Mouse (Mus musculus) spleen, adult 18-20 months (tissue): ENCODE data around the gene Sorl1.

Experiments
- DNase-seq, 2 experiments: peaks; one replicate each; pipeline ENCODE4 v3.0.0; 2022; ENCODE audit warnings: mixed read lengths in 2 of 2

The Sorl1 gene

DNA sequence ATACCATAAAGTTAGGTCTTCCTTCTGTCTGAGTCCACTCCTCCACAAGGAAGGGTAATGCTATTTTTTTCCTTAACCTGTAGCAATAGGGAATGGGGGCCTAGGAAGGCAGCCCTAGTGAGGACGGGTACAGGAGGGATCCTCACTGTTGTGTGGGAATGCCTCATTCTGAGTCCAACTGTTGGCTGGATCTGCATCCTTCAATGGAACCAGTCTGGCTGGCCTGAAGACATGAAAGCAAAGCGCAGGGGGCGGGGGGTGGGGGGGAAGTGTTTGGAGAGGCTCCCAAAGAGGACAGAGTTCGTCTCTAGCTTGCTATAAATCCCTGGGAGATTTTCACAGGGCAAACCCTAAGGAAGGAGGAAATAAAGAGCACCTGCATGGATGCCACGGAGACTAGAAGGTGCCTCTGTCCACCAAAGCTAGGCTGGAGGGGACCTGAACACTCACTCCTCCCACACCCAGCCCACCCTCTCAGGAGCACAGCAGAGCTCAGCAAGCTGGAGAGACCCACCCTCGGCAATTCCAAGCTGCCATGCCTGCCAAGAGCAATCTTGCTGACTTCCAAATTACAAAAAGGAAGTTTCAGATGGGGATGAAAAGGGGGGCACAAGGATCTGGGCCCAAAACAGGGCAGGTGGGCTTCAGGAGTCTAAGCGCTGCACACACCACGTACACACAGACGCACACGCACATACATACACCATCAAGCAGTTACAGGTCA lies 2.3 kb downstream of the Sorl1 start:
- no peak for DNase-seq

GRCm38 (mm10) chr9:42116418-42117056 lies 7.6 kb downstream of the Sorl1 start:
- DNase-seq: no peak

GRCm38 (mm10) chr9:42115078-42115477 lies 9.0 kb downstream of the Sorl1 start:
- no peak for DNase-seq

DNA sequence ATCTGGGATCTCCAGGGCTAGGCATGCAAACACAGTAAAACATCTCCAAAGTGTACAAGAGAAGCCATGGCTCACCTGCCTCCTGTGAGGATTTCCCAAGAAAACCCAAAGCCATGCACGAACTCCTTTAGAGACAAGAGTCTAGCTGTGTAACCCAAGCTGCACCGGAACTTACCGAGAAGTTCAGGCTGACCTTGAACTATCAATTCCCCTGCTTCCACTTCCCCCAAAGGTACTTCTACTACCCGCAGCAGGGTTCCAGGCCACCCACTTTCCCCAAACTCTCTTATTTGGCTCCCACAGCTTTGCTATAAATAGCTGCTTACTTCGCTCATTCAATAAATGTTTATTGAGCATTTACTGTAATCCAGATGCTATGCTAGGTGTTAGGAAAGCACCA lies 10.8 kb downstream of the Sorl1 start:
- no peak for DNase-seq

- no peak for DNase-seq
These were observed 11.4 kb downstream of the Sorl1 start for GRCm38 (mm10) chr9:42112691-42113090.

- no peak for DNase-seq
These were observed 12.8 kb downstream of the Sorl1 start for GRCm38 (mm10) chr9:42111256-42111655.

- no peak for DNase-seq
These were observed 14.2 kb downstream of the Sorl1 start for GRCm38 (mm10) chr9:42109837-42110451.

DNA sequence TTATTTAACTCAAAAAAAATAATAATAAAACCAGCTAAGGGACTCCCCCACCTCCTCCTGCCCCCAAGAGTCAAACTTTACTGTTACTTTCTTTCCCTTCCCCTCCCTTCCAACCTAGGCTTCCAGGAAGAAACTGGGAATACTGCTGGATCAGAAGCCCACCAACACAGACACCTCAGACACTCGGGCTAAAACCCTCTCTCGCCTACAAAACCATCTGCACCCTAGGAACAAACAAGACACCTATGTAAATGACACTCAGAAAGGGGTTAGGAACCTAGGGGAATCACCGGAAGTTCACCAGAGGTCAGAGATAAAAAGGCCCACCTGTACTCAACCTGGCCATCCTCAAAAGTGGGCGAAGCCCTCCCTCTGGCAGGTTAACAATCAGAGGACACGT lies 15.0 kb downstream of the Sorl1 start:
- DNase-seq: no peak

DNA sequence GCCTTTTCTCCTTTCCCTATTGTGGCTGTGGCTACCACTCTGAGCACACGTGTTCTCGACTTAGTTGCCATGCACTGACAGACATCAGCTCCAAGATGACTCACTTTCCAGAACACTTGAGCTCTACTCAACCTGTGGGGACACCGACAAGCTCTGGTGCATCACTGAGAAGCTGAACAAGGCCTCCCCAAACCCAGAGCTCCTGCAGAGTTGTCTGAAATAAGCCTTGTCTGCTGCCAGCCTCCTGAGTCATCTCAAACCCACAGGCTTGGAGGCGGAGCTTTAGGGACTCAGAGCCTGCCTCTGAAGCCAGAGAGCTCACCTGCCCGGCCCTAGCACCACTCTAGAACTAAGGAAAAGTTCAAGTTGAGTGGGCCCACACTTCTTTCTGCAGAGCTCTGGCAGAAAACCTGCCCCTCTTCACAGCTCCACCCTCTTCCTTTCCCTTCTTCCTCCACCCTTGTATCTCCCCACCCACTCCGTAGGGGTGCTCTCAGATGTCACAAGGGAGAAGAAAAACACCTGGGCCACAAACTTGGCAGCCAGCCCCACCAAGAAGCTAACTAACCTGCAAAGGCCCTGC lies 15.6 kb downstream of the Sorl1 start:
- DNase-seq: peak; percentile 54 to 60

- no peak for DNase-seq
These were observed 17.0 kb downstream of the Sorl1 start for GRCm38 (mm10) chr9:42107062-42107461.

GRCm38 (mm10) chr9:42106305-42106704 lies 17.8 kb downstream of the Sorl1 start:
- DNase-seq: no peak

- DNase-seq: no peak
These were observed 20.6 kb downstream of the Sorl1 start for GRCm38 (mm10) chr9:42103546-42103945.

GRCm38 (mm10) chr9:42102013-42102412 lies 22.1 kb downstream of the Sorl1 start:
- DNase-seq: no peak

DNA sequence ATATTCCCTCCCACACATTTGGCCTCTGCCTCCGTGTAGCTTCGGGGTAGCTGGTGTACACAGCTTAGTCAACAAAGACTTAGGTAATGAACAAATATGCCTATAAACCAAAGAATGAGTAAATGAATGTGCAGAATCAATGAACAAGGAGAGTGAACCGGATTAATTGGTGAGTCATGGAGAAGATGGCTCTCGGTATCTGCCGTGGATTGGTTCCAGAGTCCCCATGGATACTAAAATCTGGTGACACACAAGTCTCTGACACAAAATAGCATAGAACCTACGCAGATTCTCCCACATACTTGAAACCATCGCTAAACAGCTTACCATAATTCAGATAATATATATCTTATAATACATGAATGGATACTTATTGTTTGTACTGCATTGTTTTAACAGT lies 22.8 kb downstream of the Sorl1 start:
- DNase-seq: no peak

- no peak for DNase-seq
These were observed 23.4 kb downstream of the Sorl1 start for GRCm38 (mm10) chr9:42100618-42101210.

- DNase-seq: no peak
These were observed 25.5 kb downstream of the Sorl1 start for GRCm38 (mm10) chr9:42098474-42099121.

- peak; percentile 29 to 45 for DNase-seq
These were observed 26.2 kb downstream of the Sorl1 start for GRCm38 (mm10) chr9:42097731-42098473.

- DNase-seq: peak; percentile 50 to 56
These were observed 26.9 kb downstream of the Sorl1 start for GRCm38 (mm10) chr9:42097006-42097730.

DNA sequence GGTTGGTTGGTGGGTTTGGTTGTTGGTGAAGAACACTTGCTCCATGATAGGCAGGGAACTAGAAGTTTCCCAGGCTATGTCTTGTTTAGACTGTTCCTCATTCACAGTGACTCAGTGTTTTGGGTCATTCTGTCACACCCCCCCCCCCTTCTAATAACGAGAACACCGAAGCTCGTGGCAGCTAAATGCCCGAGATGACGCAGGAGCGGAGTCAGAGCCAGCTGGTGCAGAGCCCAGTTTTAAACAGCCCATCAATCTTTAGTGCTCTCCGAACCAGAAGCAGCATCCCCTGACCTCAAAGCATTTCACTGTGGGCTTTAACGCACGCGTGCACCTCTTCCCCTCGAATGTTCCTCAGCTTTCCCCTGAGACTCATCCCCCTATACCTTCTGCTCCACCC lies 29.3 kb downstream of the Sorl1 start:
- DNase-seq: no peak

GRCm38 (mm10) chr9:42094028-42094551 lies 30.0 kb downstream of the Sorl1 start:
- DNase-seq: no peak

DNA sequence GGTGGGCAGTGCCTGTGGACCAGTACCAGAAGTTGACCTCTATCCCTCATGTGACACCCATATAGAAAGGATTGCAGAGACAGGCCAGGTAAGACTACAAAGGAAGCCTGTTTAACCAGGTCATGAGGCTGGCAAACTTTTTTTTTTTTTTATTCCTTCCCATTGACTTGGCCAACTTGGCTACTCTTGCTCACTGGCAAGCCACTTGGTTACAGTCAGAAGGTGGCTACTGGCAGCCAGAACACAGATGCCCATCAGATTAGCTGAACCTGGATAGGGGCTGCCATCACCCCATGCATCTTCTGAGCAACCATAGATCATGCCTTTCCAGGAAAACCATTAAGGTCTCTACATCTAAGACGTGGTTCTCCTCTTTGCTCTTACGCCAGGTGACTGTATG lies 31.3 kb downstream of the Sorl1 start:
- DNase-seq: no peak
